Mouse (Mus musculus): Measurements from ENCODE around the gene Zfp866.

Gene Zfp866

DNA sequence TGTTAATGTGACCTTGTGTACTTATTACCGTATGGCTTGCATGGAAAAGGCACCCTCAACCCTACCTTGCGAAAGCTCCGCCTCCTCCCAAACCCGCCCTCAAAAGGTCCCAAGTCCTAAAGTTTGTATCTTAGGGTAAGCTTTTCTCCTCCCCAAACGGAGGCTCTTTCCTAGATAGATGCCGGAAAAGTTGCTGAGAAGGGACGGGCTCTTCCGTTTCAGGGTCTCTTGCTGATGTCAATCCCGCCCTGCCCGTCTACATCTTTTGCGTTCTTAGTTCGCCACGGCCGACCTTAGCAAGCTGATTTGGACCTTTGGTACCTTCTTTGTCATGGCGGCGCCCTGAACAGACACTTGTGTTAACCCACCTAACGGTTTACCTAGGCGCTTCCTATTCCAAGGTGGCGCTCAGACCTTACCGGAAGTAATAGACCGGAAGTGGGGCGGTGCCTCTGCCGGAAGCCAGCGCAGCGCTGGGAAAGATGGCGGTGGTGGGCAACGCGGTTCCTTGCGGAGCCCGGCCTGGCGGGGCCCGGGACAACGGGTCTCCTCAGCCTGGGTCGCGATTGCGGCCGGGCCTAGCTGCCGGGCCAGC, at the start of gene Zfp866, which contains the start of gene Atp13a1:
TSS of gene Zfp866 (minus strand) at position 406 of the 595 bp plus-strand sequence.
TSS of gene Atp13a1 (plus strand) at position 391 of the 595 bp plus-strand sequence.
- peak; percentile 92 to 94 for DNase-seq

GRCm38 (mm10) chr8:69837057-69837682, 46.2 kb upstream of the Zfp866 start:
- DNase-seq: peak; percentile 68 to 70

GRCm38 (mm10) chr8:69832298-69832853, 41.4 kb upstream of the Zfp866 start, which contains the start of gene Pbx4:
TSS of gene Pbx4 (plus strand) at chr8:69832491.
- peak; percentile 84 for DNase-seq

GRCm38 (mm10) chr8:69826371-69826770, 35.4 kb upstream of the Zfp866 start:
- DNase-seq: peak; percentile 57 to 68

DNA sequence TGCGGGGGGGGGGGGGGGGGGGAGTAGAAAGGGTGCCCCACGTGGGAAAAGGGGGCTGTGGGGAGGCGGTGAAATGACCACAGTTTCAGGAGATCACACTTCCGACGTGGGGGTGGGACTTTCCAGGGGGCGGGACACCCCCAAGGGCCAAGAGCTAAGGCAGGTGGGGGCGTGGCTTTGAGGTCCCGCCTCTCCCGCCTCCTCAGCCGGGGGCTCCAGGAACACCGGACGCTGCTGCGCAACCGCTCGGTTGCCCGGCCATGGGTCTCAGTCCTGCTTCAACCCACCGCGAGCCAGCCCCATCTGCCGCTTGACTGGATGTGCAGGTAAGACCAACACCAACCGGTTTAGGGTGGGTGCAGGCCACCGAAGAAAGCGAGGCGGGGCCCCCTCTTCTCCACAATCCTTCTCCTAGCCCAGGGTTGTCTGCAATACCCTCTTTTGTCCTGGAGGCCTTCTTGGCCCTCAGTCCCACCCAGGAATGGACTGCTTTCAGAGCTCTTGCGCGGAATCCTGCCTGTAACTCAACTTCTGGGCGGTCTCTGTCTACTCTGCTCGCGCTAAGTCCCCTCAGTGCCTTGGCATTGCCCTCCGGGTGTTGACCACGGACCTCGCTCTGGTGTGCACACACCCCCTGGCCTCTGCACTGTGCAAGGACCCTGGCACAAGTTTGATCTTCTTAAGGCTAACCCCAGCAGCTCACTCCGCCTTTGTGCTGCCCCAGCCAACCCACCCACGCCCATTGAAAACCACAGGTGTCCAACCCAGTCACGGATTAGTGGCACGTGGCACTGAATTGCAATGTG, 31.6 kb upstream of the Zfp866 start, which contains the start of gene Lpar2:
TSS of gene Lpar2 (plus strand) at position 44 of the 806 bp plus-strand sequence.
- peak; percentile 86 to 90 for DNase-seq

- DNase-seq: peak; percentile 67 to 75
Measured at GRCm38 (mm10) chr8:69821971-69822385, 31.0 kb upstream of the Zfp866 start.

- DNase-seq: peak; percentile 79 to 87
Measured at GRCm38 (mm10) chr8:69820466-69820865, 29.5 kb upstream of the Zfp866 start.

DNA sequence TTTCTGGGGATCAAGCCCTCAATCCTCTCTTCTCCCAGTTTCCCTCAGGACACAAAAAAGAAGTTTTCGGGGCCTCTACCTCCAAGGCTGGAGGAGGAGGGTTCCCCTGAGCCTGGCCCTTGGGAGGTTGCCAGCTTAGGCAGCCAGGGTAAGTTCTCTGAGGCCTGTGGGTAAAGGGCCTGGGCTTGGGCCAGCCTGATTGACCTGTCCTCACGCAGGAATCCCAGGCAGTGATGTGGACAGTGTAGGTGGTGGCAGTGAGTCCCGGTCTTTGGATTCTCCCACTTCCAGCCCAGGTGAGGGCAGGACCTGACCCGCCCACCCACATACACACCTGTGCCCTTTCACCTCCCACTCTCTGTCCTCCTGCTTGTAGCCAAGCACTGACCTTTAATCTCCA, 24.4 kb upstream of the Zfp866 start:
- peak; percentile 66 to 74 for DNase-seq

GRCm38 (mm10) chr8:69814881-69815280, 23.9 kb upstream of the Zfp866 start:
- DNase-seq: no peak

GRCm38 (mm10) chr8:69809820-69810219, 18.8 kb upstream of the Zfp866 start:
- DNase-seq: no peak

DNA sequence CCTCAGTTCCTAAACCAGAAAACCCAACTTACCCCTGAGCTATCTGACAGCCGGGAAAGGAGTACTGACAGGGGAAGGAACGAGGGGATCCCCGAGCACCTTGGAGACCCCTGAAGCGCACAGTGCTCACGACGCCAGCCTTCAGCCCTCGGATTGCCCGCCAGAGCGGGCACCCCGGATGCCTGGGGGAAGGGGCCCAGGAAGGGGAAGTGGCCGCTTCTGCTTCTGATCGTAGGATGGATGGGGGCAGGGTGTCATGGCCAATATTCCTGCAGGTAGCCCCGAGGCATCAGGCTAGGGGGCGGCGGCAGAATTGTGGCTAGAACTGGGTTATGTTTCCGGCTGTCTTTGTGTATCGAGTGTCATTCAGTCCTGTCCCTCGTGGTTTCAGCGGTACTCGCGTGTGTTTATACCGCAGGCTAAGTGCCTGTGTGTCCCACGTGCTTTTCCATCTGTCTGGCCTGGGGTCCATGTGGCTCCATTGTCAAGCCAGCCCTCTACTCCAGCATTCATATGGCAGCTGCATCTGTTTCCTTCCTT, 18.0 kb upstream of the Zfp866 start:
- peak in 1 of 2 experiments; percentile 41 for DNase-seq

DNA sequence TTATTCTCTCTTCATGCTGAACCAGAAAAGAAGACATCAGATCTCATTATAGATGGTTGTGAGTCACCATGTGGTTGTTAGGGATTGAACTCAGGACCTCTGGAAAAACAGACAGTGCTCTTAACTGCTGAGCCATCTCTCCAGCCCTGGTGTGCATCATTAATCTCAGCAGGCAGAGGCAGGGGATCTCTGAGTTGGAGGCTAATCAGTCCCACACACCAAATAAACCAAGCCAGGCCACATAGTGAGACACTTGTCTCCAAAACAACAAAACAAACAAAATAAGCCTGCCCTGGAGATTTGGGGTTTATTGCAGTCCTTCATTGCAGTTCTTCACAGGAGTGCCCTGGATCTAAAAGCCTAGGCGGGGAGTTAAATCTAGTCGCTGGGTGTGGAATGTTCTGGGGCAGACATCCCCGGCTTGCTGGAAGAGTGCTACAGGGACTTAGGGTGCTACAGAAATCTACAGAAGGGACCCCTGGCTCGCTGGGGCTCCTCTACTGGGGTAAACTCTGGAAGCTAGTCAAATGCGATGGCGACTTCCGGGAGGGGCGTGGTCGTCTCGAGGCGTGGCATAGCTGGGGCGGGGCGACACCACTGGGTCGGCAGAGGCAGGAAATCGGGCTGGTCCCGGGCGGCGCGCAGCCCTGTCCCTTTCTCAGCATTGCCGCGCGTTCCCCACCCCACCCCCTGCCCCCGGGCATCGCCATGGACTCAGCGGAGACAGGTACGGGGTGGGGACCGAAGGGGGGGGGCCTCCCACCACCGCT, 17.3 kb upstream of the Zfp866 start, which contains the start of gene Gmip:
TSS of gene Gmip (plus strand) at position 586 of the 770 bp plus-strand sequence.
- peak; percentile 84 to 93 for DNase-seq

GRCm38 (mm10) chr8:69807236-69807635, 16.3 kb upstream of the Zfp866 start:
- DNase-seq: no peak

DNA sequence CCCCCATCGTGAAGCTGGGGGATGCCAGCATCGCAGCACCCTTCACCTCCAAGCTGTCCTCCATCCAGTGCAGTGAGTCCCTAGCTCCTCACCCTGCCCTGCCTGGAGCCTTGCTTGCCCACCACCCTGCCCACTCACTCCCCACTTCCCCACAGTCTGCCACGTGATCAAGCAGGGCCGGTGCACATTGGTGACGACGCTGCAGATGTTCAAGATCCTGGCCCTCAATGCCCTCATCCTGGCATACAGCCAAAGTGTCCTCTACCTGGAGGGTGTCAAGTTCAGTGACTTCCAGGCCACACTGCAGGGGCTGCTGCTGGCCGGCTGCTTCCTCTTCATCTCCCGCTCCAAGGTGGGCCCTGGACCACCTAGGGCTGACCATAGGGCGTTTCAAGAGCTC, 14.5 kb upstream of the Zfp866 start:
- no peak for DNase-seq

DNA sequence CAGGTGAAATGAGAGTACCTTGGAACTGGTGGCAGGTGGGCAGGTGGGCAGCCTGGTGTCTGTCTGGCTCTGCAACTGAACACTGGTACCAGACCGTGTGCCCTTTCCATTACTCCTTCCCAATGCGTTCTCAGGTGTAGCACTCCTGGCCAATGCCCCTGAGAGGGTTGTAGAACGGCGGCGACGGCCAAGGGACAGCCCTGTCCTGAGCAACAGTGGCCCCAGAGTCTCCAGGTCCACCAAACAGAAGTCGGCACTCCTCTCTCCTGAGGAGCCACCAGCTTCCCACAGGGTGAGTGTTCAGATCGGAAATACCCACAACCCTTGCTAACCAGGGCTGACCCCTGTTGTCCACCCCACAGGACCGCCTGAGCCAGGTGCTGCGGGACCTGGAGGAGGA, 14.1 kb upstream of the Zfp866 start:
- DNase-seq: peak in 1 of 2 experiments; percentile 1

- no peak for DNase-seq
Measured at GRCm38 (mm10) chr8:69804537-69804936, 13.6 kb upstream of the Zfp866 start.

- no peak for DNase-seq
Measured at GRCm38 (mm10) chr8:69803366-69803765, 12.4 kb upstream of the Zfp866 start.

DNA sequence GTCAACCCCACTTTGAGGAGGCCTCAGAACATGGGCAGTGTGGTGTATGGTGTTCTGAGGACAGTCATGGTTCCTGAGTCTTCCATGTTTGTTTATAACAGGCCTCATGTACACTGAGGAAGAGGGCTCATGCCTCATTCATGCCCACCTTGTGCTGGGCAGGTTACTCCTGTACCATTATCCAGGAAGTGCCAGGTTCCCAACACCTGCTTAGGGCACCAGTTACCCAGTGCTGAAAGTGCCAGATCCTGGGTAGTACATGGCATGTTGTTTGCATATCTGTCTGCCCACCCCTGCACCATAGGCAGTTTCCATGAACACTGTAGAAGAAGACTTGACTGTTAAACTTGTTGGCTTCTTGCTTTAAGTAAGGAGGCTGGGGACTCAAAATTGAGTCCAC, 11.2 kb upstream of the Zfp866 start:
- peak in 1 of 2 experiments; percentile 0 for DNase-seq

GRCm38 (mm10) chr8:69801796-69802195, 10.8 kb upstream of the Zfp866 start:
- DNase-seq: no peak

DNA sequence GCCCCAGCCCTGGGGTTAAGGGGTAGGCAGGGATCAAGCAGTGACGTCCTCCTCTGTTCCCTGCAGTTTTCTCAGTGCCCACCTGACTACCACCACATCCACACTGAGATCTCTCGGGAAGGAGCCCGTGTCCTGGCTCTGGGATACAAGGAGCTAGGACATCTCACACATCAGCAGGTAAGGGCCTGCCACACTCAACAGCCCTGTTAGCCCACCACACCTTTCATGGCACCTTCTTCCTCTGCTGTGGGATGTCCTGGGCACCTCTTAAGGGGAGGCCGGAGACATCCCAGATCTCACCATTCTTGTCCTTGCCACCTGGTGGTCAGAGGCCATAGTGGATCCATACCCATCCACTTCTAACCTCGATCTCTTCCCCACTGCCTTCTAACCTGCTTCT, 9.0 kb upstream of the Zfp866 start:
- no peak for DNase-seq

GRCm38 (mm10) chr8:69799261-69799660, 8.3 kb upstream of the Zfp866 start:
- DNase-seq: no peak

DNA sequence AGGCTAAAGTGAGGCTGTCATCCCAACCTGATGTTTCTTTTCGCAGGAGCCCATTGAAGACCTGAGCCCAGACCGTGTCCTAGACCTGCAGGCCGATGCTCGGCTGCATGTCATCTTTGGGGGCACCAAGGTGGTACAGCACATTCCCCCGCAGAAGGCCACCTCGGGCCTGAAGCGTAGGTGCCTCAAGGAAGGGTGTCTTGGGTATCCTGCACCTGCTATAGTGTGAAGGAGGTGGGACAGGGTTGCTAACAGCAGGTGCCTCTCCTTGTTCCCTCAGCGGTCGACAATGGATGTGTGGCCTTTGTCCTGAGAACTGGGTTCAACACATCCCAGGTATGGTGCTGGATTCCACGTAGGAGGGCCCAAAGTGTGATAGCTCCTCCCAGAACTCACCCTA, 6.7 kb upstream of the Zfp866 start:
- no peak for DNase-seq
